Mouse (Mus musculus): ENCODE data around the gene E130308A19Rik.

E130308A19Rik gene

DNA sequence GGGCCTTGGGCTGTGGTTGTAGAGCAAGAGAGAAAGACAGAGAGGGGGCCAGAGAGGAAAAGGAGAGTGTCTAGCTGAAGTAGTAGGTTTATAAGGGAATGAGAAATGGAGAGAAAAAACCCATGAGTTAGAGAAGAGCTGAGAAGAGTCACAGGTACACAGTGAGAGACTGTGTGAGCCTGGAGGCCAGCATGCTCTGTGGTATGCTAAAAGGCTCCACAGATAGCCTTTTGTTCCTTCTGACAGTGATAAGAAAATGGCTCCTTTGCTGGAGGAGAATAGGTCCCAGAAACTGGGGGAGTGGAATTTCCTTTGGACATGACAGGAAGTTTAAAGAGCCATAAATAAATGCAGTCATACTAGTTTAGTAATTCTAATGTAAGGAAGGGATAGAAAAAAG, 13.2 kb downstream of the E130308A19Rik start:
- no peak for DNase-seq (ENCODE audit: low spot score in 2 of 2)

DNA sequence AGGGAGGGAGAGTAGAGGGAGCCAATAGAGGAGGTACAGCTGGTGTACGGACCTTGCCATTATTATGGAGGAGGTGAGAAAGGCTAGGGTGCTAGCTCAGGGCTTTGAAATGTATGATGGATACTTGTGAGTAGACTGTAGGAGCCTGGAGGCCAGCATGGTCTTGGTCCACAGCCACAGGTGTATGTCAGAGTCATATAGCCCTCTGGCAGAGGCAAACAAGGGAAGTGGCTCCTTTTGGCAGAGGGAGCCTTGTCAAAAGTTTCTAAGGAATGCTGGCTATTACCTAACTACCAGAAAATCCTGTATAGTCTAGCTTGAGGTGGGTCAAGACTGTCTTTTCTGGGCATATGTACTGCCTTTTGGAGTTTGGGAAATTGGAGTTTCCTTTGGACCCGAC, 14.7 kb downstream of the E130308A19Rik start:
- DNase-seq (ENCODE audit: low spot score in 2 of 2), result no peak

DNA sequence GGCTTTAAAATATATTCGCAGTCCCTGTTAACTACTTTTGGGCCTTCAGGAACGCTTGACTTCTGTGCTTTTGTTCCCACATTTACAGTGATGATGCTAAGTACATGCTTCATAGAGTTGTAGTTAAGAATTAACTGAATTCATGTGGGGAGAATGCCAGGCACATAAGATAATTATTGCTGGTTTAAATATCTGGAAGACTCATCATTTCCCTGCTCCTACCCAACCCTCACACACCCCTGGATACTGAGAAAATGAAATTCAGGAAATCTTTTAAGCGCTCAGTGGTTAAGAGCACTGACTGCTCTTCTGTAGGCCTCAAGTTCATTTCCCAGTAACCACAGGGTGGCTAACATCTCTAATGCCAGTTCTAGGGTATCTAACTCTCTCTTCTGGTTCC, 16.0 kb downstream of the E130308A19Rik start:
- DNase-seq (ENCODE audit: low spot score in 2 of 2), result no peak

GRCm38 (mm10) chr4:59642657-59643056, 16.6 kb downstream of the E130308A19Rik start:
- DNase-seq (ENCODE audit: low spot score in 2 of 2), result no peak

DNA sequence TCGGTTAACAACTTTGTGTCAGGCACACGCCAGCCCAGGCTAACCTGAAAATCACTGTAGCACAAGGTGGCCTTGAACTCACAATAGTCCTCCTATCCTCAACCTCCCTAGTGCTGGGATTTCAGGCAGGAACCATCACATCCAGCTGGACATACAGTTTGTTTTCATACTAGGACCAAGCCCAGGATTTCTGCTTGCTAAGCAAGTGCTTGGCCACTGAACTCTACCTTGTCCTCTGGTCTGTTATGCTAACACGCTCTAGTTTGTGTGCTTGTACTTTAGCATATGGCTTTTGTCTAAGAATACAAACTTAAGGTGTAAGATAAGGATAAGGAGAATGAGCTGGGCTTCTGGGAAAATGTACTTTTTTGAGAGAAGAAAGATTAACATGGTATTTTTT, 18.4 kb downstream of the E130308A19Rik start:
- no peak for DNase-seq (ENCODE audit: low spot score in 2 of 2)

DNA sequence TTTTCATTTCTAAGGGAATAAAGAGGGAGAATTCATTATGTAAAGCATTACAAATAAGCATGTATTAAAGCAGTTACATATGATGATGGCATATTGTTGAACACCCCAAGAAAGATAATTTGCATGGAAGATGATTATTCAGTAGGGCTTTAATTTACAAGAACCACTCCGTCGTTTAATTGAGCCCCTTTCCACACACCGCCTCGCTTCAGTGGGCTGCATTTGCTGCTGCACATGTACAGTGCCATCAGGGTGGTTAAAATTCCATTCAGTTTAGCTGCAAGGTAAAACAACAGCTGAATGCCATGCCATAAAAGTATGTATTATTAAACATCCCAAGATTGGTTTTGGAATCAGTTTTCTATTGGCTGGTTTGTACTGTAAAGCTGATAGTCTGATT, 19.0 kb downstream of the E130308A19Rik start:
- no peak for DNase-seq (ENCODE audit: low spot score in 2 of 2)

GRCm38 (mm10) chr4:59645610-59646009, 19.6 kb downstream of the E130308A19Rik start:
- no peak for DNase-seq (ENCODE audit: low spot score in 2 of 2)

DNA sequence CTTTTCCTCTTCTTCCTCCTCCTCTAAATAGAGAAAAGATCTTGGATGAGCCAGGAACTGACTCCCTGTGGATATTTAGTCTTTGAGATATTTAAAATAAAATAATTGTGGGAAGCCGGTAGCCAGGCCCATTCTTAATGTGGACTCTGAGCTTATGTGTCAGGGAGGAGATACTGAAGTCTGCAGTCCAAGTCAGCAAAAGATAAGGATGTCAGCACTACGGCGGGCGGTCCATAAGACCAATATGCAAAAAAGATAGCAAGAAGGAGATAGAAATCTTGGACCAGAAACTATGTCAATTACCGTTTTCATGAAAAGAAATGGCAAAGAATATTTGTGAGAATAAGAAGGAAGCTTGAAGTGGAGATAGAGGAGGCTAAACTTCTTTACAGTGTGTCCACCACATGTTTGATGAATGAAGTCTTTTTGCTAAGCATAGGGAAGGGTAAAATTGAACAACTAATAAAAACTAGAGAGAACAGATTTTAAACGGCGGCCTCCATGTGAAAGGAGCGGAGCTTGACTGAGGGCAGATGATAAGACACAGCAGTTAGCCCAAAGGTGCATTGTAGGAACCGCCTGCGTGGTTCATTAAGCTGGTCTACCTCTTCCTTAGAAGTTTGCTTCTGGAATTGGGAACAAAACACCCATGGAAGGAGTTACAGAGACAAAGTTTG, 20.1 kb downstream of the E130308A19Rik start:
- DNase-seq (ENCODE audit: low spot score in 2 of 2), result no peak

DNA sequence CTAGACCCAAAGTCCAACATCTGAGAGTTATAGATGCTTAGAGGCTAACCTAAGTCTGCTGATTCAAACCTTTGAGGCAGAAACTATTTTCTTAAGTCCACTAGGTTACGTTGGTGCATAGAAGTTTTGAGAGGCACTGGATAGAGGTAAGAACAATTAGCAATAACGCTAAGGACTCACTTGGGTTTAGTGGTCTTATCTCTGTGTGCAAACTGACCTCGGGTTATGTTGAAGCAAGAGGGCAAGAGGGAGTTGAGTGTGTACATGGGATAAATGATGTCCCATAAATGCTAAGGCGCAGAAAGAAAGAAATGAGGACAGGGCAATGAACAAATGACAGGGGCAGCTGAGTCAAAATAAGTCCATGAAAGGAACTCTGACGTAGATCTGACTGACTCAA, 23.1 kb downstream of the E130308A19Rik start:
- no peak for DNase-seq (ENCODE audit: low spot score in 2 of 2)

DNA sequence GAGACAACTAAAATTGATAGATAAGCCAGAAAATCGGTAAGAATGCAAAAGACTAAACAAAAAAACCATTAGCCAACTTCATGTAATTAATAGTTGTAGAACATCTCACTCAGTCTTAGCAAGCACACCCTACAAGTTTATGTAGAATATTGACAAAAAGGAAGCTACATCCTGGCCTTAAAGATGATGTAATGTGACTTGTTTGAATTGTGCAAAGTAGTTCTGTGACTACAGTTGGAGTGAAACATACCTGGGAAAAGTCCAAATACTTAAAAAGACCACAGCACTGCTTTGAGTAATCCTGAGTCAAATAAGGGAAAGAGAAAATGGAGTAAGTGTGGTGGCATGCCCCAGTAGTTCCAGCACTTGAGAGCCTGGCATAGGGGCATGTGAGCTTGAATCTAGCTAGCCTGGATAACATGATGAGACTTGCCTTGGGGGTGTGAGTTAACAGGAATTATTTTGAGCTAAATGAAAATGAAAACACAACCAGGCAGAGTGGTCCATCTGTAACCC, 26.2 kb downstream of the E130308A19Rik start:
- no peak for DNase-seq (ENCODE audit: low spot score in 2 of 2)

DNA sequence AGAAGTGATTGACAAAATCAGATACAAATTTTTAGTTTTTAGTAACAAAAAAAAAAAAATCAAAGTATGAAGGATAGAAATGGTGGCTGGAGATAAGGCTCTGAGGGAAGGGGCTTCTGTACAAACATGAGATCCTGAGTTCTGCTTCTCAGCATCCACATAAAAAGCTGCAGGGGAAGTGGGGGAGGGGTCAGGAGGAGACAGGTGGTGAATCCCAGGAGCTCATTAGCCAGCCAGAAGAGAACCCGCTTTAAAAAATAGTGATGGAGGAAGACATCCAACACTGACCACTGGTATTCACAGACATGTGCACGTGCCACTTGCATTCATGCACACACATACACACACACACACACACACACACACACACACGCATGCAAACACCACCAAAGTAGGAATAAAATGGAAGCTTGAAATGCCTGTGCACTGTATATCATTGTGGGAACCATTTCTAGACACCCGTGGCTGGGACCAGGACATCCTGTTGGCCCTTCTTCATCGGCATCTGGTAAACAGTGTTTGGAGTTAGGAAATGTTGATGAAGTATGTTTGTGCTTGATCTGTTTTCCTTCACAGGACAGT, 30.1 kb downstream of the E130308A19Rik start:
- DNase-seq (ENCODE audit: low spot score in 2 of 2), result no peak

GRCm38 (mm10) chr4:59662163-59662562, 36.2 kb downstream of the E130308A19Rik start:
- DNase-seq (ENCODE audit: low spot score in 2 of 2), result no peak

GRCm38 (mm10) chr4:59663451-59663850, 37.4 kb downstream of the E130308A19Rik start:
- DNase-seq (ENCODE audit: low spot score in 2 of 2), result no peak

- no peak for DNase-seq (ENCODE audit: low spot score in 2 of 2)
Measured at GRCm38 (mm10) chr4:59666550-59667317, 40.7 kb downstream of the E130308A19Rik start.

DNA sequence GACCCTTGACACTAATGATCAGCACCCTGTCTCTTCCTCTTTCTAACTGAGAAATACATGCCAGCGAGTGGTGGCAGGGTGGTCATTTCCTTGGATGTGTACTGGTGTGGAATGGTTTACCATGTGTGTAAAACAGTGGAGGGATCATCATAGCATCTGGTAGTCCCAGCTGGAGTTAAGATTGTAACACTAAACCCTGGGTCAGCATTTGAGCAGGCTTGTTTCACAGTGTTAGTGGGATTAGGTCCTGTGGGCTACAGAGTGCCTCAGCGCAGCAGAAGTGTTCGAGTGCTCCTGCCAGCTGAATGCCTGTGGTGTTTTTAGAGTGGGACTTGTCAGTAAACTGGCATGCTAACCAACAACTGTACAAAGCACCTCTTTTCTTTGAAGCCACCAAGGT, 42.0 kb downstream of the E130308A19Rik start:
- no peak for DNase-seq (ENCODE audit: low spot score in 2 of 2)

DNA sequence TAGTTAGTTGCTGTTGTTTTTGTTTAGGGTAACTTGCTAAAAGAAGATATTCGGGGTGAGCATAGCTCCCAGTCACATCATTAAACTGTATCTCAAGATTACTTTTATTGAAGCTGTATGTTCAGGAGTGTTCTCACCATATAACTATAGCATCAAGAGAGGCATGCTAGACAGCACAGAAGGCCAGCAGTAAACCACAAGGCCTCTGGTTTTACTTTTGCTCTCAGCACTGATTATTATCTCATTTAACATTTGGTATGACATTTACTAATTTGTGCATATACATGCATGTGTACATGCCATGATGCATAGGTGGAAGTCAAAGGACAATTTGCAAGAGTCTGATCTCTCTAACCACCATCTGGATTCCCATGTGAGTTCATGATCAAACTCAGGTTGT, 43.1 kb downstream of the E130308A19Rik start:
- DNase-seq (ENCODE audit: low spot score in 2 of 2), result no peak

- DNase-seq (ENCODE audit: low spot score in 2 of 2), result no peak
Measured at GRCm38 (mm10) chr4:59670015-59670414, 44.0 kb downstream of the E130308A19Rik start.

DNA sequence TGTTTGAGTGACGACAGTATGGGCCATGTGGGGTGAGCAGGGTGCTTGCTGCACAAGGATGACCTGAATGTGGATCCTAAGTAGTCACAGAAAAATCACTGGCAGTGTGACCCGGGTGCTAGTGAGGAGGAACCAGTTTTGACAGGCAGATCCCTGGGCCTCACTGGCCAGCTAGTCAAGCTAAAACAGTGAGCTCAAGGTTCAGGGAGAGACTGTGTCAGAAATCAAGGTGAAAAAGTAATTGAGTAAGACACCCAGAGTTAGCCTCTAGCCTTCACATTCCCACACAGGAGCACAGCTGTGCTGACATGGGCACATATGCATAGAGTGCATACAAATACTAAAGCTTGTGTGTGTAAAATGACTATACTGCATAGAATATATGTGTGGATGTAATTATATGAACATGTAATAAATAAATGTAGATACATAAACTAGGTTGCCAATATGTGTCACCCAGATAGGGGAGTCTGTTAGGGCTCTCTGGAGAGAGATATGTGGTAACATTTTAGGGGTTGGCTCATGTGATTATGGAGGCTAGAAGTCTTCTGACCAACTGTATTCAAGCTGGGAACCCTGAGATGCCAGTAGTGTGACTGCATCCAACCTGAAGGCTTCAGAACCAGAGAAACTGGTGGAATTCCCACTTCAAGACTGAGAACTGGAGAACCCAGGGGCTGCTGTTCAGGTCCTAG, 47.6 kb downstream of the E130308A19Rik start:
- DNase-seq (ENCODE audit: low spot score in 2 of 2), result no peak

GRCm38 (mm10) chr4:59674929-59675679, 49.1 kb downstream of the E130308A19Rik start:
- DNase-seq (ENCODE audit: low spot score in 2 of 2), result no peak

DNA sequence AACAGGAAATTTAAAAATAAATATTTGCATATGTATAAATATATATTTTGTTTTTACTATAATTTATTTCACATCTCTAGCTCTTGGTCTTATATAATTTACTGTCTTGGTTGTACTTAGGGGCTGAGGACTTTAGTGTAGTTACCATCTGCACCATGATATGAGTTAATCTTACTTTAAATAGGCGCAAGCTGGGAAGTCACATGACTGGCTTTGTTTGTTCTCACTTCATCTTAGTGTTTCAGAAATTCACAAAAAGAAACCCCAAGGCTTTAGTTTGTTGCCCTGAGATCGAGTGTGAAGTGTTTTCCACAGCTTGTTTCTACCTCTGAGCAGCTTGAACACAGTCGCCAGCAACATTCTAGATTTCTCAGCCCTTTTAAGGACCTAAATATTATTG, 49.7 kb downstream of the E130308A19Rik start:
- DNase-seq (ENCODE audit: low spot score in 2 of 2), result no peak

DNA sequence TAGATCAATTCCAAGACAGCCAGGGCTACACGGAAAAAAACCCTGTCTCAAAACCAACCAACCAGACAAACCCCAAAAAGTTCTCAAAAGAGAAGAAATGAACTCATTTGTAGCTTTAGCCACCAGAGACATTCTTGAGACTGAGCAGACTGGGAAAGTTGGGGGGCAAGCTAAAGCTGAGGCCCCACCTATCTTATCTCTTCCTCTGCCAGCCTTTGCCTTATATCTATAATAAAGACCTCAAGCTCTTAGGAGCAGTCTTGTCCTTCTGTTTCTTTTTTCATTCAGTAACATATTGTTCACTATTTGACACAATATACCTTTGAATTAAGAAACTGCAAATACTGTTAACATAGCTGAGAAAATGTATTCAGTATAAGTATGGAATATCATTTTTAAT, 55.4 kb downstream of the E130308A19Rik start:
- DNase-seq (ENCODE audit: low spot score in 2 of 2), result no peak
